ENCODE assay signal across 8 mouse cellular contexts in the genomic region with DNA sequence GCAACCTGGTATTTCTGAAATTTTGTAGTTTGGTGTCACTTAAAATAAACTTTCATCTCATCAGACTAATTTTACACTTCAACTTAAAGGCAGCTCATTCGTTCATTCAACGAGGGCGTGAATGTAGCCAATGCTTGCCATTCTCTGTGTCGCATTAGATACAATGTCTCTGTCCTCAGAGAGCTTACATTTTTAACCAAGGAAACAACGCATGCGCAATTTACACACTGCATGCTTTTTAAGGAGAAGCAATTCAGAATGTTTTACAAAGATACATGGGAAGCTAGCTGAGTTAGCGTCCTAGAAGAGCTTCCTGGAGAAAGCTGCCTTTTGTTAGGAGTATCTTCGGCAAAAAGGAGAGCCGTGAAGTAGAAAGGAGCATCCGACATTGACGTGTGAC. TPM values are rescaled to one million over a fixed set of nuclear protein-coding genes. Genes with fewer than 3 reads are reported as not detected.
DNase-seq lines count a peak whose midpoint lies in the region; ATAC-seq and TF ChIP-seq lines count a peak whose summit lies in the region.

No protein-coding gene starts in this region.

- peaks cover 17% of the 10 kb centered on the region for H3K36me3 ChIP-seq in erythroblast, embryonic 14.5 days (ENCODE audit: control insufficient read depth)
- no peaks in the 10 kb centered on the region for H3K36me3 ChIP-seq in embryonic facial prominence, embryonic 12.5 days
- H3K36me3 ChIP-seq in limb, embryonic 14.5 days (ENCODE audit: control insufficient read depth, insufficient read depth, low read length), result no peaks in the 10 kb centered on the region

- H3K27me3 ChIP-seq in erythroblast, embryonic 14.5 days (ENCODE audit: control insufficient read depth), result no peaks in the 10 kb centered on the region
- no peaks in the 10 kb centered on the region for H3K27me3 ChIP-seq in embryonic facial prominence, embryonic 12.5 days
- H3K27me3 ChIP-seq in limb, embryonic 14.5 days (ENCODE audit: control insufficient read depth, insufficient read depth, low read length), result no peaks in the 10 kb centered on the region

- no peak for ATAC-seq in erythroblast, adult 5-6 weeks (replicated peaks; ENCODE audit: low FRiP score, poor library complexity, severe bottlenecking)
- ATAC-seq in embryonic facial prominence, embryonic 12.5 days (ENCODE audit: insufficient number of reproducible peaks, insufficient read depth, low FRiP score, low TSS enrichment), result no peak
- ATAC-seq in limb, embryonic 14.5 days (ENCODE audit: low FRiP score, low read depth), result no peak
- no peak for ATAC-seq in monocyte, adult 5-6 weeks (replicated peaks; ENCODE audit: insufficient number of reproducible peaks, low FRiP score, low TSS enrichment, poor library complexity, severe bottlenecking)

- H3K4me2 ChIP-seq in embryonic facial prominence, embryonic 12.5 days (replicated peaks), result peak overlapping the region; percentile 77
- H3K4me2 ChIP-seq in limb, embryonic 14.5 days (replicated peaks; ENCODE audit: low read depth, low read length, severe bottlenecking), result peak overlapping the region; percentile 90

- peak overlapping the region; percentile 97 for H3K4me3 ChIP-seq in erythroblast, embryonic 14.5 days (replicated peaks)
- H3K4me3 ChIP-seq in embryonic facial prominence, embryonic 12.5 days, result peak overlapping the region; percentile 72
- H3K4me3 ChIP-seq in limb, embryonic 14.5 days (replicated peaks; ENCODE audit: low read length), result peak overlapping the region; percentile 87

- DNase-seq in 3T3-L1 (ENCODE audit: low read depth, low spot score), result peak; percentile 39
- DNase-seq in limb, embryonic 14.5 days (ENCODE audit: low spot score), result no peak
- no peak for DNase-seq in gastrocnemius, postnatal 36 days
- DNase-seq in lung, postnatal 25 days (ENCODE audit: low spot score), result no peak

- H3K4me1 ChIP-seq in erythroblast, embryonic 14.5 days (ENCODE audit: control insufficient read depth), result peaks cover 36% of the 10 kb centered on the region
- H3K4me1 ChIP-seq in embryonic facial prominence, embryonic 12.5 days, result peaks cover 23% of the 10 kb centered on the region
- H3K4me1 ChIP-seq in limb, embryonic 14.5 days (ENCODE audit: control insufficient read depth, insufficient read depth, low read length), result peaks cover 8% of the 10 kb centered on the region

- 62% methylated on average over 11 of the region's 11 CpGs for WGBS in embryonic facial prominence, embryonic 12.5 days
- 64% methylated on average over 11 of the region's 11 CpGs for WGBS in limb, embryonic 14.5 days

- no peak overlapping the region for H3K27ac ChIP-seq in embryonic facial prominence, embryonic 12.5 days
- peak overlapping the region; percentile 90 for H3K27ac ChIP-seq in limb, embryonic 14.5 days (replicated peaks; ENCODE audit: low read depth, low read length)

- intact Hi-C loops in gastrocnemius, postnatal 36 days (cut with DNase I), result no loop called here

- TF ChIP-seq POLR2A in limb, embryonic 14.5 days (IDR thresholded peaks at IDR 0.05; ENCODE audit: borderline replicate concordance, extremely low read depth, insufficient read depth, insufficient read length), result no peak

- no peaks in the 10 kb centered on the region for H3K9me3 ChIP-seq in erythroblast, embryonic 14.5 days (ENCODE audit: control insufficient read depth, low read length)
- H3K9me3 ChIP-seq in embryonic facial prominence, embryonic 12.5 days, result no peaks in the 10 kb centered on the region
- no peaks in the 10 kb centered on the region for H3K9me3 ChIP-seq in limb, embryonic 14.5 days (ENCODE audit: control insufficient read depth, low read length)

- H3K9ac ChIP-seq in embryonic facial prominence, embryonic 12.5 days, result no peak overlapping the region; the same call in 1 of the 2 replicates
- peak overlapping the region; percentile 85 for H3K9ac ChIP-seq in limb, embryonic 14.5 days (ENCODE audit: low read depth, low read length, severe bottlenecking)

RNA-seq across cellular contexts. Expression of a gene that starts 0.9 kb away (rescaled TPM):
- polyA plus RNA-seq in erythroblast, embryonic 14.5 days (2012), result 2.6 TPM in 2 replicates
- total RNA-seq in erythroblast, adult 5-6 weeks (2015; ENCODE audit: low replicate concordance), result 28.2 and 38.2 TPM in 2 replicates
- 18.9 and 31.2 TPM in 2 replicates for total RNA-seq in erythroblast, adult 5-6 weeks (2017; ENCODE audit: low replicate concordance)
- 4.3 and 5.1 TPM in 2 replicates for polyA plus RNA-seq in embryonic facial prominence, embryonic 12.5 days (2016; fragmentation: Nextera tagmentation; extraction: Ambion mirVana)
- 19.9 and 20.3 TPM in 2 replicates for polyA plus RNA-seq in limb, embryonic 14.5 days (2012; rRNA removed)
- polyA plus RNA-seq in limb, embryonic 14.5 days (2014; fragmentation: Nextera tagmentation; extraction: Ambion mirVana), result 8.0 and 13.6 TPM in 2 replicates
- 49.5 to 62.4 TPM (median 51.1 TPM) in 3 replicates for total RNA-seq in monocyte, adult 5-6 weeks (2017)
- 10 to 100 TPM; 42.9 to 45.1 TPM for total RNA-seq in gastrocnemius, postnatal 36 days (2021)

RNA-seq across cellular contexts. Expression of a gene that starts 46.0 kb away (rescaled TPM):
- polyA plus RNA-seq in erythroblast, embryonic 14.5 days (2012), result 0.15 and 0.22 TPM in 2 replicates
- total RNA-seq in erythroblast, adult 5-6 weeks (2015; ENCODE audit: low replicate concordance), result 4.0 and 4.8 TPM in 2 replicates
- 2.5 and 7.5 TPM in 2 replicates for total RNA-seq in erythroblast, adult 5-6 weeks (2017; ENCODE audit: low replicate concordance)
- 28.4 and 29.1 TPM in 2 replicates for polyA plus RNA-seq in embryonic facial prominence, embryonic 12.5 days (2016; fragmentation: Nextera tagmentation; extraction: Ambion mirVana)
- polyA plus RNA-seq in limb, embryonic 14.5 days (2012; rRNA removed), result 18.2 and 19.2 TPM in 2 replicates
- 26.4 and 30.1 TPM in 2 replicates for polyA plus RNA-seq in limb, embryonic 14.5 days (2014; fragmentation: Nextera tagmentation; extraction: Ambion mirVana)
- 21.0 to 32.8 TPM (median 30.4 TPM) in 3 replicates for total RNA-seq in monocyte, adult 5-6 weeks (2017)
- 10 to 100 TPM in 1 of 2 experiments, 1 to 10 TPM in 1; 9.0 to 16.0 TPM for total RNA-seq in gastrocnemius, postnatal 36 days (2021)
